Mouse (Mus musculus): ENCODE results near the gene Tnnc2.

Gene Tnnc2

DNA sequence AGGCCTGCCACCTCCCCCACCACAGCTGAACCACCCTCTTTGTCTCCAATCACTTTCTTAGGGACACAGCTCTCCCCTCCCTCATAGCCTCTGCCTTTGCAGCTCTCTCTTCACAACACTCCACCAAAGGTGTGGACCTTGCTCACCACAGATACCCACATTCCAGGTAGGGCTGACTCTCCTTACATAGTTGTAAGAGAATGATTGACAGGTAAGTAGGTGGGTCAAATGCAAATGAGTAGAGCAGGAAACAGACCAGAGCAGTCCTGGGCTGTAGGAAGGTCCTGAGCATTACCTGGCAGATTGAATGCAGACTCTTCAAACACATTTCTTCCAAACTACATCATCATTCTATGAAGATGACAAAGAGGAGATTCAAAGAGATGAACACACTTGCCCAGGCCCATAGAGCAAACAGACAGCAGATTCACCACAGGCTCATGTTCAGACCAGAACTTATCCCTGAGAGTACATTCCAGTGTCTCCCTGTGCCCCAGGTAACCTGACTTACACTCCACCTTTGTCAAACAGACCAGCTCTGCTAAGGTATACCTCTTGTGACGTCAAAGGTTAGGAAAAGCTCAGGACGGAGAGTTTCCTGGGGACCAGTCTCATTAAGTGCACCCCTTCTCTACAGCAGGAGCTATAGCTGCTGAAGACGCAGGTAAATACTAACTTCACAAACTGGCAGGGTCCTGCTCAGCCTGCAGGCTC lies 42.2 kb downstream of the Tnnc2 start:
- DNase-seq (ENCODE audit: low read depth, low spot score), result no peak

DNA sequence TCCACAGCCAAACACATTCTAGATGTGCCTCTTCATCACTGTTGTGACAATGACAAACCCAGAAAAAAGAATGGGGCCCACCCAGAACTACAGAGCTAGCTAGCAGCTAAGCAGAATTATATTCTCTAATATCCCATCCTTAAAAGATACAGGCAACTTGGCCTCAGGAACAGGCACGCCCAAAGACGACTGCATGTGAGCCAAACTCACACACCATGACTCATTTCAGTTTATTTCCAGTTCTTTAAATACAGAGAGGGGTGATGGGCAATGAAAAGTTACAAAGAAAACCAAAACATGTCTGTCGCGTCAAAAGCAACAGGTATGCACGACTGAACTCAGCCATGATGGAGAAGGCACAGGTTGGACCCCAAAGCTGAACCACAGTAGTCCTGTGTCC lies 44.3 kb downstream of the Tnnc2 start:
- peak; percentile 62 for DNase-seq (ENCODE audit: low read depth, low spot score)

DNA sequence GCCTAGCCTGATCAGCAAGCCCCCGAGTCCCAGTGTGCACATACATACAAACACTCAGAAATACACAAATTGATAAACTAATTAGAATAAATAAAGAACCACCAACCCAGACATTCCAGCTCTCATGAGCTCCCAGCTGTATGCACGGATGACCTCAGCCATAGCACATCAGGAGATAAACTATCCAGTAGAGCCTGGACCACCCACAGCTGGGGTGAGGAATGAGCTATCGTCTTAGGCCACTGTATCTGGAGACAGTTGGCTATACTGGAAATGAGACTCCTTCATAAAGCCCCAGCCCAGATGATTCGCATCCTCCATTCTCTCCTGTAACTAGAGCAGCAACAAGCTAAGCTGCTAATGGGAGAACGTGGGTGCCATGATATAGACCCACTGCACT lies 44.9 kb downstream of the Tnnc2 start:
- DNase-seq (ENCODE audit: low read depth, low spot score), result peak; percentile 17

DNA sequence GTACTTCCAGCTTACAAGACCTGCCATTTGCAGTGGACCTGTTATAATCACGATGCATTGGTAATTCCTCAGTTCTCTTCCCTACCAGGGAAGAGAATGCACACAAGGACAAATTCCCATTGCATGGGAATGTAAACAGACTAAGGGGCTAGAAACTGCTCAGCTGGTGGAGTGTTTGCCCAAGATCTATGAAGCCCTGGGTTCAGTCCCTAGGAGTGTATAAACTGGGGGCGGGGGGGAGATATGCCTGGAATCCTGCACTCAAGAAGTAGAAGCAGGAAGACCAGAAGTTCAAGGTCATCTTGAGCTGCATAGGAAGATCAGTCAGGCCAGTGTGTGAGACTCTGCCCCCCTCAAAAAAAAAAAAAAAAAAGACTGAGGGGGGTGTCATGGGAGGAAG lies 46.5 kb downstream of the Tnnc2 start:
- DNase-seq (ENCODE audit: low read depth, low spot score), result no peak

DNA sequence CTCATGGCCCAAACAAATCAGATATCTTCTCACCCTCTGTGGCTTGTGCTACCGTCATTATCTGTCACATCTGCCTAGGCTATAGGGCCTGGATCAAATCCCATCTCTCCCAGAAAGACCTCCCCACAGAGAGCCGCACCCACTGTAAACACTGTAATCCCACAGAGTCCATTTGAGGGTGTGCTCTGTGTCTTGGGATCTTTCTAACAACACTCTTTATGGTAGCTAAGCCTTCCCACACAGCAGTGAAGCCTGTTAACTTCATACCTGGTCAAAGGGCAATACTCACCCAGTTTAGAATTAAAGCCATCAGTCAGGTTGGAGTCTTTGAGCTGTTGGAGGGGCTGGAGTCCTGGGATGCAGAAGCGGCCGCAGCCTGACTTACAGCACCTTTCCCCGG lies 48.0 kb downstream of the Tnnc2 start:
- no peak for DNase-seq (ENCODE audit: low read depth, low spot score)

All from 3T3-L1 (cell line).